Mouse (Mus musculus) ES-CJ7 (cell line): ENCODE results near the gene Tbl1xr1.
A peak's percentile ranks its signal among the peaks of the same experiment; 100 is the strongest.

Experiments used
- DNase-seq: peaks from one replicate; pipeline ENCODE4 v3.0.0; 2011; ENCODE audit warnings: low read depth, low spot score

The Tbl1xr1 gene

DNA sequence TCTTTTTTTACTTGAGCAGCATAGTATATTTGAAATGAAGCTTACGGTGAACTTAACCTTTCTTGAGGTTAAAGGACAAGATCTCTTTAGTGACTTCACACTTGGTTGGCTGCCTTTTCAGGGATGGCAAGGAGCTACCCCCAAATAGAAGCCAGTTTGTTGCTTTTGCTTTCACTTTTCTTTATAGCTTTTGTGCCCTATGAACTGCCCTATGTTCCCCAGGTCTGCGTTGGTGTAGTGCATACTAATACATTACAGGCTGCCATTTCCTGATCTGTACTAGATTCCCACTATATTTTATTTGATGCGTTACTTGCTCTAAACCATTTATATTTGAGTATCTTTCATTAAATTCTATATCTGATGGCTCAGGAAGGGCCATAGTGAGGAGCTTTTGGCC is 127.7 kb downstream of the Tbl1xr1 start:
- no peak for DNase-seq

GRCm38 (mm10) chr3:22221557-22221956 is 145.1 kb downstream of the Tbl1xr1 start:
- DNase-seq = no peak

DNA sequence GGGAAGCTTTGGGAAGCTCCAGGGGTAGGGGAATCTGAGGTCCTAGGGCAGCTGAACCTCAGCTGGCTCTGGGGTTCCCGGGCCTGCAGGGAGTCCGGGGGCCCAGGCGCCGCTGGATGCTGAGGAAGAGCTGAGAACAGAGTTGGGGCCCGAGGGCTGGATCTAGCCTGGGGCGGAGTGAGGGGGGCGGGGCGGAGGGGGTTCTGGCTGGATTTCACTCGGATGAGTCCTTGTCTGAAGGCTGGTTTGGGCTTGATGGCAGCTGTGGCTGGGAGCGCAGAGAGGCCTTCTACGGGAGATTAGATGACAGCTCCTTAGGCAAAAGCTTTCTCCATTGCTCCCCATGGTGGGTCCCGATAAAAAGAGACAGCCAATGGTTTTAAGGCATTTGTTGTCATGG is 145.9 kb downstream of the Tbl1xr1 start:
- peak; percentile 38 for DNase-seq

DNA sequence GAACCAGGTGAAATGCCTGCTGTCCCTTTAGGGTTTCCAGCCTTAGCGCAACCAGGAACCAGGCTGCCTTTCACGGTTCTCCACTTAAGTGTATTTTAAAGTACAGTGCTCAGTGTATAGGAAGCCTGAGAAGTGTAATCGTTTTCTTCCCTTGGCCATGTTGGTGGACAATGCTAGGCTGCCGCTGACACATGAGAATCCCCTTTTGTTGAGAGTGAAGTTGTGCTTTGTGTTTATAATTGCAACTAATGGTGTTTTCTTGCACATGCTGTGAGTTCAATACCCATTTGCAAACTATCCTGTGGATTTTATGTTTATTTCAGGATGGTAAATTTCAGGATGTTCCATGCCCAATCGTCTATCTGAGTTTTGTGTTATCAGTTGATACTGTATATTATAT is 146.6 kb downstream of the Tbl1xr1 start:
- DNase-seq = no peak

DNA sequence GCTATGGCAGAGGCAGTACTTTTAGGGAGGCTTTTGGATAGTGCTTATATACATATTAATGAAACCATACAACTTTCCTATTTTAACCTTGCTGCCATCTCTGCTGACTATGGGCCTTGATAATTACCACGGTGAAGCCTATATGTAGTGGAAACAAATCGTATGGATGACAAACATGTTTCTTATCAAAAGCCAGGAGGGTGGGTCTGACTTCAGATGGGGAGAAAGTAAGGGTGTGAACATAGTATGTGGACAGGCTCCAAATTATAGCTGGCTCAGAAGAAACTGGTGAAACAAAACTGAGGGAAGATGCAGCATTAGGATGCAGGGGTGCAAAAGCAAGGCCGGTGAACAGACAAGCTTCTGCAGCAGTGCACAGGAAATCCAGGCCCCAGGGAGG is 151.6 kb downstream of the Tbl1xr1 start:
- no peak for DNase-seq

DNA sequence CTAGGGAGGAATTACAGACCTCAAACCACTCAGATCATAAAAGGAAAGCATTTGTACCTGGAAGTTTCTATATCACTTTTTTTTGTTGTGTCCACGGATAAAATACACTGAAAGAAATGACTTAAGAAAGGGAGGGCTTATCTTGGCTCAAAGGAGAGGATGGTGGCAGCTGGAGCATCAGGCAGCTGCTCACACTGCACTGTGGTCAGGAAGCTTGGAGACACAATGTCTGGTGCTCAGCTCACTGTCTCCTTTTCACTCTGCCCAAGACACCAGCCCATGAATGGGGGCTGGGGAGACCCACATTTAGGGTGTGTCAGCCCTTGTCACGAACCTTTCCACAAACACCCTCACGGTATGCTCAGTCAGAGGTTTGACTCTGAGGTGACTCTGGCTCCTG is 154.2 kb downstream of the Tbl1xr1 start:
- DNase-seq = no peak

GRCm38 (mm10) chr3:22238106-22238900 is 161.9 kb downstream of the Tbl1xr1 start:
- DNase-seq = no peak
